Mouse (Mus musculus): ENCODE measurements around the gene Aspscr1.
A peak's percentile ranks its signal among the peaks of the same experiment; 100 is the strongest.

Gene Aspscr1

DNA sequence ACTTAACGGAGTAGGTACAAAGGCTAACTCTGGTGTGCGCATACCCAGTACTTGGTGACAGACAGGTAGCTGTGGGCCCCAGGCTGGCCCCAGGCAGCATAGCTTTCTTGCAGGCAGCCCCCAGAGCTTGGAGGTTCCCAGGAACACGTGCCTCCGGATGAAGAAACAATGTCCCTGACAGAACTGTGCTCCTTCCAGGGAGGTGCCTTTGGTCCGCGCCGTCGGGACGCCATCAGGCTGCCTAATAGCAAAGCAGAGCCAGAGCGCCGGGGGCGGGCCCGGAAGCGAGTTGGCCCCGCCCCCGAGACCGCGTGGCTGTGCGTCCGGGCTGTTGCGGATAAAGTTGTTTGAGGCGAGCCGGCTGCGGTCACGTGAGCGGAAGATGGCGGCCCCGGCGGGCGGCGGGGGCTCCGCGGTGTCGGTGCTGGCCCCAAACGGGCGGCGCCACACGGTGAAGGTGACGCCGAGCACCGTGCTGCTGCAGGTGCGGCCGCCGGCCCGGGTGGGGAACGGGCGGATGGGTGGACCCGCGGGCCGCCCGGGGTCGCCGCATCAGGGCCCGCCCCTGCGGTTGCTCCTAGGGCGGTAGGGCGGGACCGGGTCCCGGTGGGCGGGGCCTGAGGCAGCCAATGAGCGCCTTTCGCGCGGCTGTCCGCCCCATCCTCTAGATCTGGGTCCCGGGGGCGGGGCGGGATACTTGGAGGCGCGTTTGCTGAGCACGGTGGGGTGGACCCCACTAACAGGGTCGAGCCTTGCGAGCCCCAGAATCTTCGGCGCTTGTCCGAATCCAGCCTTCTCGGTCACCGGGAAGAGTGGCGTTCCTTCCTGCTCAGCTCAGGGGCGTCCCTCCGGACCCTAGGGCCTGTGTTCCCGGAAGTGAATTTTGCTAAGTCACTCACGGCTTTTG is at the start of gene Aspscr1:
Gene Aspscr1 (plus strand): TSS at position 287 of the 907 bp plus-strand sequence.
- DNase-seq (ENCODE audit: low read depth, low spot score): peak; percentile 99

DNA sequence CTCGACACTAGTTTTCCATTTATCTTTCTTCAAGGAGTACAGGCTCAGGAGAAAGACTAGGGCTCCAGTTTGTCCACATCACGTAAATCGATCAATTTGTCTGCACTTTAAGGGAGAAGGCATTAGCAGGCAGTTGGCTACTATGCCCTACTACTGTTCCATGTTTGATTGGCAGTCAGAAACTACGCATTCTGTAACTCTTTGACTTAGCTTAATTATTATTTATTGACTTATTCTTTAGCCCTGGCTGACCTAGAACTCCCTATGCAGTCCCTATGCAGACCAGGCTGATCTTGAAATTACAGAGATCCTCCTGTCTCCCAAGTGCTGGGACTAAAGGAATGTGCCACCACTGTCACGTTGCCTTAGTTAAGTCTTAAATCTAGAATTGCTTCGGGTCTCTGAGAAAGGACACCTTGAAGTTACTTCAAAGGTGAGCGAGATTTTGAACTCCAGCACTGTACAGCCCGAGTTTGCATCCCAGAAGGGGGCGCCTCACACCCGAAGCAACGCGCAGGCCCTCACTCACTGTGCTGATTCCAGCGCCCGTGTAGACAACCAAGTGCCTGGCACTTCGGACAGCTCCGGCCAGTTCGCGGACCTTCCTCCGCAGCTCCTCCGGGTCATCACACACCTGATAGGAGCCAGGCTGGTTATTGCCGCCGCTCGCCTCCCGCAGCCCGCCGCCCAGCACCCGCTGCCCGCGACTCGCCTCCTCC is 48.7 kb upstream of the Aspscr1 start:
- DNase-seq (ENCODE audit: low read depth, low spot score): peak; percentile 86

GRCm38 (mm10) chr11:120624680-120625111 is 48.1 kb upstream of the Aspscr1 start:
- DNase-seq (ENCODE audit: low read depth, low spot score): peak; percentile 91

DNA sequence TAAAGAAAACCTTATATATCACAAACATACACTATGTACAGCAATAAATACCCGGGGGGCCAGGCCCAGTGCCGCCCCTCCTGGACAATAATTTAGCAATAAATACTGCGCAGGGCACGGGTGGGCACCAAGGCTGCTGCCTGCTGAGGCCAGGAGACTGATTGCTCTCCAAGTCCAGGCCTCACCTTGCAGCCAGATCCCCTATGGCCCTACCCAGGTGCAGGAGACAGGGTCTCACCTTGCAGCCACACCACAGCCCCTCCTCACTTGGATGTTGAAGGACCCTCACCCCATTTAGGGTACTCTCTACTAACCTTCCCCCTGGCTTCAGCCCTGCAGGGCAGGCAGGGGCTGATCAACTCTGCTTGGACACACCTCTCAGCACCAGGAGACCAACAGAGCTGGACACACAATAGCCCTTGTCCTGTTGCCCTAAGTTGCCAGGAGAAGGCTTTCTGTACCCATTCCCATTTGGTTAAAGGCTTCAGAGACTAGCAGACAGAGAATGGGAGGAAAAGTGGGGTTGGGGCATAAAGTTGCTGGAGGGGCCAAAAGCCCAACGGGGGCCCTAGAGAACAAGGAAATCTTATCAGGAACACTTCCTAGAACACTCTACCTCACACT is 47.5 kb upstream of the Aspscr1 start, which contains the start of gene Sirt7:
Gene Sirt7 (minus strand): TSS at position 89 of the 624 bp plus-strand sequence.
- DNase-seq (ENCODE audit: low read depth, low spot score): no peak

DNA sequence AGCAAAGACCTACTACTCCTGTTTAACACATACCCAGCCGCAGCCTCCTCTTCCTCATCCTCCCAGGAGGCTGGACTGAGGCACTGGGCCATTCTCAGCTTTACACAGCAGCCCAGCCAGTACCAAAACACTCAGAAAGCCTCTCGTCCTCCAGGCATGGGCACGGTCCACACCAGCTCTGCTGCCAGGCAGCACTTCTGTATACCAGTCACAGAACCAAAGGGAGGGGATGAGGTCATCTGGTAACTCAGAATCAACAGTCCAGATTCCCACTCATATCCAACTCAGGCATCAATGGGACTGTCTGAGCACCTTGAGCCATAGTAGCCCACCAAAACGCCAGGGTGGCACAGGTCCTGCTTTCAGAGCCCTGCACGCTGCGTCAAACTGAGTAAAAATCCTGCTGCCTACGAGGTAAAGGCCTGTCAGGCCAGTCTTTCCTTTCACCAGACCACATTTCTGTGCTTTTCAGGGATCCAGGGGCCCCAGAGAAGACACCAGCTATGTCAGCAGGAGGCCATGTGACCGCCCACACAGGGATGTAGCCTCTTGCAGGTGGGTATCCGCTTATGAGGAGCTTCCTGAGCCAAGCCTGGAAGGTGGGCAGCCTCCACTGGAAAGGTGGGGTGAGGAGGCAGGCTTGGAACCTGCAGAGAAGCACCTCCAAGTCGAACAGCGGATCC is 45.8 kb upstream of the Aspscr1 start:
- no peak for DNase-seq (ENCODE audit: low read depth, low spot score)

GRCm38 (mm10) chr11:120627468-120628300 is 45.1 kb upstream of the Aspscr1 start:
- DNase-seq (ENCODE audit: low read depth, low spot score): peak; percentile 87

DNA sequence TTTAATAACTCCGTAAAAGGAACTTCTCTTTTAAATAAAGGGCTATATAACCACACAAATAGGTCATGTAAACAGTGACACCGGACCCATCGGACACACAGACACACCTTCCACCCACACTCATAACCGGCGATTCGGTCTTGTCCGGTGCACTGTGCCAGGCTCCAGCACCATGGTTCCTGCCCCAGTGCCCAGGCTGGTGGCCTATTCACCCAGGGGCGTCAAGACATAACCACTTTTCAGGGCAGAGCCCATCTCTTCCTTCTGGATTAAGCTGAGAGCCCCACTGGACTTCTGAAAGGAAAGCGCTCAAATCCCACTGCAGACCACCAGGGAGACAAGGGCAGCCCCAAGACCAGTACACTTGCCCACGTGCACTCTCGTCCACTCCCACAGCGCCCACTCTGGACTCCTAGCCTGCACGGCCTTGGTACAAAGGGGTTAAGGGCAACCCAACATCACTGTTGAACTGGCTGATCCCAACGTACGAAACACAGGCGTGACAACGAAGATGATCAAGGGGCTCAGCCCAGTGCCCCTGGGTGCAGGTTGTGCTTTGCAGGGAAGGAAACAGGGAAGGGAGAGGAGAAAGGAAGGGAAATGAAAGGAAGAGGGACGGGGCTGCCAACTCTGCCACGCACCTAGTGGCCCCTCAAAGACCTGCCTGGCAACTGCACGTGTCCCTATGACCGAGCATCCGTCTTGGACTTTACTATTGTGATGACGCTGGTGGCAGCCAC is 44.0 kb upstream of the Aspscr1 start:
- peak; percentile 40 for DNase-seq (ENCODE audit: low read depth, low spot score)

- peak; percentile 88 for DNase-seq (ENCODE audit: low read depth, low spot score)
Measured at GRCm38 (mm10) chr11:120629341-120629730, 43.4 kb upstream of the Aspscr1 start.

- DNase-seq (ENCODE audit: low read depth, low spot score): peak; percentile 63
Measured at GRCm38 (mm10) chr11:120629911-120630310, 42.9 kb upstream of the Aspscr1 start.

GRCm38 (mm10) chr11:120630401-120630871 is 42.3 kb upstream of the Aspscr1 start:
- DNase-seq (ENCODE audit: low read depth, low spot score): no peak

DNA sequence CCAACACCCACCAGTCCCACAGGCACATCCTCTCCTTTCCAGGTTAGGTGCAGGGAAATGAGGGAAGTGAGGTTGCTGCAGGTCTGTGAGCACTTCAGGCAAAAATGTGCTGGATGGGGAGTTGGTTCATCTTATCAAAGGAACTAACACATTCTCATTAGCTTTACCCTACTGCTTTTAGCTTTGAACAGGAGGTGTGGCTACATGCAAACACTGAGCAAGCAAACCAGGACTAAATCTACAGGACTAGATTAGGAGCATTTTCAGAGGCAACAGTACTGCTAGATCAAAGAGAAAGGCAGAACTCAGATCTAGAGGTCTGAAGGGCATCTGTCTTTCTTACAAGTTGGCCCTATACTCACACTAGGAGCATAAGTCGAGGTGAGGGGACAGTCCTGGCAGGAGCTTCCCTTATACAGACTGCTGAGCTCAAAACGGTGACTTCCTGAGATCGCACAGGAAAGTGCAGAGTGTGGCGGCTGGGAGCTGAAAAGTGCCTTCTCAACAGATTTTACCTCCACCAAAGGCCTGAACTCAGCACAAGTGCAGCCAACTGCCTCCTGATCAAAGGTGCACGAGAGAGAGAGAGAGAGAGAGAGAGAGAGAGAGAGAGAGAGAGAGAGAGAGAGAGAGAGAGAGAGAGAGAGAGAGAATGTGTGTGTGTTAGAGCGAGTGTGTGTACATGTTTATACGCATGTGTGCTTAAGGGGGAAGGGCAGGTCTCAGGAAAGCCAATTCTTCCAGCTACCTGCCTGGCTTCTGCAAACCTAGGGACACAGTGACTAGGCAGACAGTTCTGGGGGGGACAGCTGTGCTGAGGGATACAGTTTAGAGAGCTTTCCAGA is 41.7 kb upstream of the Aspscr1 start:
- DNase-seq (ENCODE audit: low read depth, low spot score): peak; percentile 77

DNA sequence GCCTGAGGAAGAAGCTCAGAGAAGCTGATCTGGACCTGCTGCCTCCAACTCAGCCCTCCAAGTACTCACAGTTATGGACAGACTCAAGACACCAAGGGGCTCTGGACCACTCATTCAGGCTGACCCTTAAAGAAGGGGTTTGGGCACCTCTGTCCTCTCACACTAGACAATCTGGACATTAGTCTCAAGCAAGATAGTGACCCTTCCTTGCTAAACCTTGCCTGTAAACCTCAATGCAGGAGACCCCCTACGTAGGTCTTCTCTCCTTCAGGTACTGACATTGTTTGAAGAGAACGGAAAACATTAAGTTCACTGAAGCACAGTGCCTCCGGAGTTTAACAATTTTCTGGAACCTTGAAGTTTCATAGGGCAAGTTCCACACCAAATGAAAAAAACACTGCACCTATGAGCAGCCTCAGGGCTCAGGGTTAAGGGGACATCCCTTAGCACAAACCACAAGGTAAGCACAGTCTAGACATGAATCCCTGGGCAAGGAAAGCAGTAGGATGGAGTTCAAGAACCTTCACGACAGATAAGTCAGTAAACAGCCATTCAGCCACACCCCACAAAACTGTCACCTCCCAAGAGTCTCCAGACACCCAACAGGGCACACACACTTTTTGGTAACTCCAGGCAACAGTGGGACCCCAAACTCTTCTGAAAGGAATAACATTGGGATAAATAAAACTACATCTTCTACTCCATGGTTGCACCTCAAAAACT is 40.9 kb upstream of the Aspscr1 start:
- DNase-seq (ENCODE audit: low read depth, low spot score): peak; percentile 59

GRCm38 (mm10) chr11:120632559-120633519 is 39.9 kb upstream of the Aspscr1 start:
- DNase-seq (ENCODE audit: low read depth, low spot score): peak; percentile 80

GRCm38 (mm10) chr11:120633520-120634343 is 39.0 kb upstream of the Aspscr1 start, which contains the start of gene Mafg:
Gene Mafg (minus strand): TSS chr11:120633600.
- peak; percentile 97 for DNase-seq (ENCODE audit: low read depth, low spot score)

- peak; percentile 48 for DNase-seq (ENCODE audit: low read depth, low spot score)
Measured at GRCm38 (mm10) chr11:120634810-120635209, 38.0 kb upstream of the Aspscr1 start.

GRCm38 (mm10) chr11:120641255-120641654 is 31.5 kb upstream of the Aspscr1 start:
- DNase-seq (ENCODE audit: low read depth, low spot score): no peak
